Mouse (Mus musculus) mammary gland, adult 2 months (tissue): ENCODE data around the gene Cyp2b23. TPM values are rescaled to one million over a fixed set of nuclear protein-coding genes. Genes with fewer than 3 reads are reported as not detected.

Experiments used
- polyA plus RNA-seq: library from polyadenylated mRNA; depleted of rRNA; stranded (reverse); fragments of >200 nt; gene quantifications from 2 replicates; pipeline ENCODE4 v1.2.3, GENCODE M21; 2012; ENCODE audit warnings: low replicate concordance; rRNA removed

The Cyp2b23 gene
- 0.11 TPM in 1 of 2 replicates, not detected in the other for polyA plus RNA-seq

DNA sequence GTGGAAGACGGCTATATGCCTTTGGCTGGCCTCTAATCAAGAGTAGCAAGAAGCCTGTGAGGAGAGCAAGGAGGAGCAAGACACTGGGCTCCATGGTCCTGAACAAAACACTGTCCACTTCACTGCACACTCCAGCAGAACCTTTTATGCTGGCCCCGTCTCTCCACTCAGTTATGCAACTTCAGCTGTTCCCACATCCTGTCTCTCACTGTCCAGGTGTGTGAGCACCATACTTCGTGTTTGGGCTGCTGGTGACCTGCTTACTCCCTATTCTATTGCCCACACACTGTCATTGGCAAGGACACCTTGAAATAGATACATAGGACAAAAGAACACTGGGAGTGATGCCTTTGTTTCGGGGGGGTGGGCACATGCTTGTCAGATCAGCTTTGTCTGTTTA lies at the start of gene Cyp2b23:
TSS of gene Cyp2b23 (minus strand) at position 101 of the 400 bp plus-strand sequence.

DNA sequence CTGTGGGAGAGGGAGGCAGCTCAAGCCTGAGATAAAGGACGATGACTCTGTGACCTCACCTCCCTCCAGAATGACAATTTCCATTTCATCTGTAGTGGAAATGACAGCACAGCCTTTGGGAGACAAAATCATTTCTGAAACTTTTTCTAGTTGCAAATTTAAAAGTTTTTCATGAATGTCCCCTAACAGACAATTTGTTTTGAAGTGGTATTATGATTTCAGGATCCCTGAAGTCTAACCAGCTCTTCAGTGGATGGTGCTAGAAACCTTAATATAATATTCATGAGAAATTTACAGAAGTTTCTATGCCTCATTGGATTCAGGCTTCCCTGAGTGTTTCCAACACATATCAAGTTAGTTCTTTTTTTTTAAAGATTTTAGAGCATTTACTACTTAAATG lies 67.9 kb downstream of the Cyp2b23 start, which contains the start of gene Vmn1r185:
TSS of gene Vmn1r185 (minus strand) at position 101 of the 400 bp plus-strand sequence.

Other genes starting within 250 kb of the Cyp2b23 start
- gene Nlrp9a, start 151.4 kb downstream of the Cyp2b23 start, polyA plus RNA-seq, result not detected in 2 replicates
- not detected in 2 replicates for gene Vmn1r185, start 68.0 kb downstream of the Cyp2b23 start, polyA plus RNA-seq
- 0.10 and 7.0 TPM in 2 replicates for gene Cyp2b19, start 70.7 kb upstream of the Cyp2b23 start, polyA plus RNA-seq
- gene Cyp2g1, start 122.5 kb upstream of the Cyp2b23 start, polyA plus RNA-seq, result 6.1 TPM in 1 of 2 replicates, not detected in the other
- gene Cyp2a5, start 148.9 kb upstream of the Cyp2b23 start, polyA plus RNA-seq, result 0.10 and 2.1 TPM in 2 replicates